Mouse (Mus musculus) thymus, adult 2 months (tissue): ENCODE measurements around the gene Arfip1.

Experiments used
- CTCF ChIP-seq: fragments of 200-500 bp; IDR thresholded peaks from 2 replicates; pipeline ENCODE4 v1.5.1; 2012; ENCODE audit warnings: mild to moderate bottlenecking, control low read depth, low read length, moderate library complexity, borderline replicate concordance; ENCODE audit not compliant: control insufficient read depth, poor library complexity, insufficient read depth; ENCODE audit errors: extremely low read depth
- POLR2A ChIP-seq: fragments of 200-500 bp; IDR thresholded peaks from 2 replicates; pipeline ENCODE4 v1.6.1; 2012; ENCODE audit warnings: mild to moderate bottlenecking, low read length, control low read depth, moderate library complexity; ENCODE audit not compliant: control insufficient read depth, poor library complexity, insufficient read depth; ENCODE audit errors: extremely low read depth

DNA sequence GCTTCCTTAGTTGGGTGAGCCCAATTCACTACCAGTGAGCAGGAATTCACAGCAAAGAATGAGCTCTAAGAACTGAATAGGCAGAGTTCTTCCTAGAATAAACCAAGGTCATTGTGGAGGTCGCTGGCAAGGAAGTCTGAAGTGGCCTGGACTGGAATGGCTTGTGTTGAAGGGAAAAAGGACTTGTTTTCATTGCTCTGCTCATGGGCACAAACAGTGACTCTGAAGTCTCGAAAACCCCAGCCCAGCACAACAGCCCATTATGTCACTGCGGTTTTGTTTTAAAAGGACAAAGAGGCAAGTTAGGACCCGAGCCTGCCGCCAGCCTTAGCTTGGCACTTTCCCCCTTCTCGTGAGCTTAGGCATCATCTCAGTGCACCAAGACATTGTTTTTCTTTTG is 93.7 kb downstream of the Arfip1 start:
- no peak for TF ChIP-seq CTCF
- no peak for TF ChIP-seq POLR2A
